Mouse (Mus musculus) CH12.LX (cell line): Measurements from ENCODE around the gene Etv2. TPM values are rescaled to one million over a fixed set of nuclear protein-coding genes. Genes with fewer than 3 reads are reported as not detected.

ENCODE experiments used
- DNase-seq: peaks from one replicate; pipeline ENCODE4 v3.0.0-alpha.2; 2013; ENCODE audit errors: extremely low read depth
- H3K27ac ChIP-seq: 2 replicates; pipeline ENCODE4 v1.5.1; 2012; ENCODE audit warnings: low read depth, mild to moderate bottlenecking, control low read depth, moderate library complexity; ENCODE audit not compliant: insufficient read depth
- H3K27me3 ChIP-seq: replicated peaks from 2 replicates; pipeline ENCODE3; 2012; ENCODE audit warnings: inconsistent platforms
- H3K36me3 ChIP-seq, 2 experiments: replicated peaks in 1 of 2; 2 replicates each; pipeline versions ENCODE3 to v1.6.1; 2012; ENCODE audit warnings: inconsistent platforms in 1 of 2, low read length in 1 of 2, mild to moderate bottlenecking in 1 of 2, mixed read lengths in 1 of 2, moderate library complexity in 1 of 2; ENCODE audit not compliant: control insufficient read depth in 1 of 2, insufficient read depth in 1 of 2
- H3K4me1 ChIP-seq, 2 experiments: 2 replicates each; pipeline ENCODE4 v1.6.1; 2012; ENCODE audit warnings: inconsistent platforms in 1 of 2, moderate library complexity in 1 of 2; ENCODE audit not compliant: insufficient read depth in 2 of 2, control insufficient read depth in 1 of 2
- H3K4me2 ChIP-seq: 2 replicates; pipeline ENCODE4 v1.6.1; 2012; ENCODE audit warnings: low read depth, mild to moderate bottlenecking, control low read depth; ENCODE audit not compliant: poor library complexity, insufficient read depth, severe bottlenecking
- H3K4me3 ChIP-seq, 3 experiments: fragments of 150-350 bp in 1 of 3; sonication (generic) in 1 of 3; replicated peaks in 1 of 3; 2 replicates each; pipeline versions ENCODE3 to v1.5.1; 2011 to 2012; ENCODE audit warnings: low read depth in 2 of 3, low read length in 2 of 3, mild to moderate bottlenecking in 2 of 3, moderate library complexity in 2 of 3, control low read depth in 1 of 3, improper control_type of control experiment in 1 of 3, inconsistent platforms in 1 of 3, mixed read lengths in 1 of 3; ENCODE audit not compliant: poor library complexity in 1 of 3
- H3K79me2 ChIP-seq: replicated peaks from 2 replicates; pipeline ENCODE4 v1.6.1; 2012; ENCODE audit warnings: mild to moderate bottlenecking, moderate library complexity; ENCODE audit not compliant: control insufficient read depth, poor library complexity, insufficient read depth, severe bottlenecking; ENCODE audit errors: extremely low read depth
- H3K9ac ChIP-seq: 2 replicates; pipeline ENCODE4 v1.6.1; 2012; ENCODE audit warnings: low read depth, mild to moderate bottlenecking, control low read depth, moderate library complexity; ENCODE audit not compliant: insufficient read depth
- H3K9me3 ChIP-seq: replicated peaks from 2 replicates; pipeline ENCODE3; 2012; ENCODE audit warnings: low read length, inconsistent platforms, mixed read lengths
- BHLHE40 ChIP-seq: IDR thresholded peaks from 2 replicates; pipeline ENCODE4 v1.6.1; 2011; ENCODE audit warnings: mild to moderate bottlenecking, low read depth, low read length, improper control_type of control experiment
- CHD1 ChIP-seq: IDR thresholded peaks from 2 replicates; pipeline ENCODE4 v1.6.1; 2012; ENCODE audit warnings: low read depth, low read length, improper control_type of control experiment, inconsistent platforms
- CHD2 ChIP-seq: IDR thresholded peaks from 2 replicates; pipeline ENCODE4 v1.6.1; 2011; ENCODE audit warnings: low read length, improper control_type of control experiment
- CTCF ChIP-seq, 2 experiments: IDR thresholded peaks in 1 of 2; conservative IDR thresholded peaks in 1 of 2; 2 replicates each; pipeline ENCODE4 v1.5.1; 2011 to 2012; ENCODE audit warnings: low read depth in 2 of 2, low read length in 2 of 2, improper control_type of control experiment in 1 of 2, inconsistent platforms in 1 of 2, mild to moderate bottlenecking in 1 of 2, moderate library complexity in 1 of 2
- E2F4 ChIP-seq: IDR thresholded peaks from 2 replicates; pipeline ENCODE4 v1.6.1; 2011; ENCODE audit warnings: low read depth, low read length, improper control_type of control experiment; ENCODE audit not compliant: insufficient replicate concordance
- ELF1 ChIP-seq: IDR thresholded peaks from 2 replicates; pipeline ENCODE4 v1.6.1; 2014; ENCODE audit warnings: low read depth, mild to moderate bottlenecking, inconsistent platforms, low read length, improper control_type of control experiment
- EP300 ChIP-seq: IDR thresholded peaks from 2 replicates; pipeline ENCODE4 v1.6.1; 2011; ENCODE audit warnings: low read length, improper control_type of control experiment
- GABPA ChIP-seq: IDR thresholded peaks from 2 replicates; pipeline ENCODE4 v1.6.1; 2012; ENCODE audit warnings: low read depth, low read length, improper control_type of control experiment, inconsistent platforms; ENCODE audit not compliant: insufficient replicate concordance
- IRF4 ChIP-seq: IDR thresholded peaks from 2 replicates; pipeline ENCODE4 v1.6.1; 2014; ENCODE audit warnings: low read depth, mild to moderate bottlenecking, inconsistent platforms, low read length, improper control_type of control experiment
- JUN ChIP-seq: IDR thresholded peaks from 2 replicates; pipeline ENCODE4 v1.6.1; 2011; ENCODE audit warnings: low read depth, mild to moderate bottlenecking, low read length, improper control_type of control experiment, moderate library complexity; ENCODE audit not compliant: insufficient read depth
- JUND ChIP-seq: conservative IDR thresholded peaks from 2 replicates; pipeline ENCODE4 v1.6.1; 2011; ENCODE audit warnings: low read depth, low read length, improper control_type of control experiment
- KAT2A ChIP-seq: IDR thresholded peaks from 2 replicates; pipeline ENCODE4 v1.6.1; 2012; ENCODE audit warnings: low read length, improper control_type of control experiment, inconsistent platforms; ENCODE audit not compliant: insufficient replicate concordance
- MAX ChIP-seq: IDR thresholded peaks from 2 replicates; pipeline ENCODE4 v1.6.1; 2011; ENCODE audit warnings: low read length, improper control_type of control experiment
- MAZ ChIP-seq: IDR thresholded peaks from 2 replicates; pipeline ENCODE4 v1.6.1; 2012; ENCODE audit warnings: low read depth, mild to moderate bottlenecking, inconsistent platforms, low read length, improper control_type of control experiment, moderate library complexity
- MEF2A ChIP-seq: IDR thresholded peaks from 2 replicates; pipeline ENCODE4 v1.6.1; 2014; ENCODE audit warnings: low read depth, mild to moderate bottlenecking, inconsistent platforms, low read length, improper control_type of control experiment, borderline replicate concordance
- MXI1 ChIP-seq: IDR thresholded peaks from 2 replicates; pipeline ENCODE4 v1.6.1; 2011; ENCODE audit warnings: mild to moderate bottlenecking, low read depth, low read length, improper control_type of control experiment
- MYC ChIP-seq: IDR thresholded peaks from 2 replicates; pipeline ENCODE4 v1.6.1; 2011; ENCODE audit warnings: low read depth, mild to moderate bottlenecking, improper control_type of control experiment, low read length
- NELFE ChIP-seq: IDR thresholded peaks from 2 replicates; pipeline ENCODE4 v1.6.1; 2011; ENCODE audit warnings: low read depth, low read length, improper control_type of control experiment
- NRF1 ChIP-seq: IDR thresholded peaks from 2 replicates; pipeline ENCODE4 v1.6.1; 2014; ENCODE audit warnings: low read depth, mild to moderate bottlenecking, inconsistent platforms, low read length, improper control_type of control experiment, moderate library complexity
- PAX5 ChIP-seq: IDR thresholded peaks from 2 replicates; pipeline ENCODE4 v1.6.1; 2012; ENCODE audit warnings: low read length, inconsistent platforms, mixed read lengths
- POLR2AphosphoS2 ChIP-seq: IDR thresholded peaks from 2 replicates; pipeline ENCODE4 v1.6.1; 2011; ENCODE audit warnings: low read depth, low read length, improper control_type of control experiment
- RAD21 ChIP-seq: IDR thresholded peaks from 2 replicates; pipeline ENCODE4 v1.6.1; 2011; ENCODE audit warnings: low read depth, mild to moderate bottlenecking, low read length, improper control_type of control experiment, moderate library complexity
- SIN3A ChIP-seq: IDR thresholded peaks from 2 replicates; pipeline ENCODE4 v1.6.1; 2012; ENCODE audit warnings: low read length, improper control_type of control experiment, inconsistent platforms
- SMC3 ChIP-seq: IDR thresholded peaks from 2 replicates; pipeline ENCODE4 v1.6.1; 2011; ENCODE audit warnings: low read depth, low read length, improper control_type of control experiment
- TCF12 ChIP-seq: IDR thresholded peaks from 2 replicates; pipeline ENCODE4 v1.6.1; 2014; ENCODE audit warnings: low read depth, mild to moderate bottlenecking, inconsistent platforms, low read length, improper control_type of control experiment
- UBTF ChIP-seq: IDR thresholded peaks from 2 replicates; pipeline ENCODE4 v1.6.1; 2012; ENCODE audit warnings: low read depth, mild to moderate bottlenecking, inconsistent platforms, low read length, improper control_type of control experiment, moderate library complexity
- ZC3H11A ChIP-seq: IDR thresholded peaks from 2 replicates; pipeline ENCODE4 v1.6.1; 2012; ENCODE audit warnings: low read depth, mild to moderate bottlenecking, inconsistent platforms, low read length, improper control_type of control experiment
- ZKSCAN1 ChIP-seq: IDR thresholded peaks from 2 replicates; pipeline ENCODE4 v1.6.1; 2012; ENCODE audit warnings: low read depth, inconsistent platforms, low read length, improper control_type of control experiment, borderline replicate concordance
- ZMIZ1 ChIP-seq: IDR thresholded peaks from 2 replicates; pipeline ENCODE4 v1.6.1; 2012; ENCODE audit warnings: low read depth, mild to moderate bottlenecking, inconsistent platforms, low read length, improper control_type of control experiment
- ZNF384 ChIP-seq: IDR thresholded peaks from 2 replicates; pipeline ENCODE4 v1.6.1; 2012; ENCODE audit warnings: low read depth, low read length, improper control_type of control experiment, inconsistent platforms
- dilution Hi-C: fragments of 300-500 bp; cut with MboI; formaldehyde crosslinking; loops from 2 replicates; pipeline ENCODE4 v1.14.3; 2020; ENCODE audit warnings: low sequenced_read_pairs; ENCODE audit not compliant: extremely low pct_unique_long_range_greater_than_20kb, extremely low pct_ligation_motif_present
- in situ Hi-C: fragments of 300-500 bp; cut with MboI; formaldehyde crosslinking; loops from 3 replicates; pipeline ENCODE4 v1.14.3; 2019; ENCODE audit warnings: low sequenced_read_pairs, low pct_ligation_motif_present, low pct_unique_long_range_greater_than_20kb, mixed read lengths
- polyA plus RNA-seq: library from polyadenylated mRNA; unstranded; fragments of >175 nt; gene quantifications from 2 replicates; pipeline ENCODE4 v1.2.1, GENCODE M21; 2012; ENCODE audit warnings: low read depth; ENCODE audit not compliant: insufficient read length
- total RNA-seq, 2 experiments: library from RNA; depleted of rRNA; stranded (reverse); fragments of 300-350 nt in 1 of 2; fragments of >200 nt in 1 of 2; gene quantifications; 2 replicates each; pipeline ENCODE4 v1.2.3; 2012 to 2014

Etv2 gene
- total and polyA plus RNA-seq, 3 experiments: not detected

- in situ Hi-C loops: loop anchor here (5.0 kb wide), 1 partner anchor 51 kb away; the partner anchor contains the start of gene Lin37
- Histone ChIP-seq H3K4me2 (no peak overlapping the region), H3K4me1 (peaks cover 18 to 32% of the 10 kb centered on the region in 2 experiments), H3K4me3 (no peak overlapping the region), H3K9ac (no peak overlapping the region), H3K79me2 (peaks cover 3% of the 10 kb centered on the region), H3K27ac (no peak overlapping the region), H3K27me3 (no peaks in the 10 kb centered on the region), H3K36me3 (peaks cover 0 to 20% of the 10 kb centered on the region in 2 experiments), H3K9me3 (no peaks in the 10 kb centered on the region)
- no peak for TF ChIP-seq PAX5
- no peak for TF ChIP-seq JUN
- TF ChIP-seq ZKSCAN1: no peak
- no peak for TF ChIP-seq RAD21
- TF ChIP-seq MAX: no peak
- TF ChIP-seq POLR2AphosphoS2: no peak
- TF ChIP-seq MAZ: no peak
- TF ChIP-seq ZNF384: no peak
- dilution Hi-C loops: no loop called here
- DNase-seq: no peak
These were observed 27.2 kb downstream of the Etv2 start for GRCm38 (mm10) chr7:30608476-30608875.

GRCm38 (mm10) chr7:30607706-30608309 lies 27.8 kb downstream of the Etv2 start:
- Histone ChIP-seq H3K27me3 (no peaks in the 10 kb centered on the region), H3K4me3 (no peak overlapping the region), H3K79me2 (peaks cover 3% of the 10 kb centered on the region), H3K9ac (no peak overlapping the region), H3K4me2 (no peak overlapping the region), H3K27ac (no peak overlapping the region), H3K4me1 (peaks cover 23 to 29% of the 10 kb centered on the region in 2 experiments), H3K9me3 (no peaks in the 10 kb centered on the region), H3K36me3 (peaks cover 0 to 26% of the 10 kb centered on the region in 2 experiments)
- dilution Hi-C loops (no loop called here), in situ Hi-C loops (loop anchor here (5.0 kb wide), 1 partner anchor 51 kb away; the partner anchor contains the start of gene Lin37)
- peak; percentile 85 for DNase-seq
- TF ChIP-seq MYC (peak; percentile 75; the same call in 1 of the 2 replicates), E2F4 (no peak), BHLHE40 (0 out of 2 replicates have a peak, but pooled peaks have one; percentile 33), NRF1 (0 out of 2 replicates have a peak, but pooled peaks have one; percentile 23), CHD1 (no peak), KAT2A (no peak), ELF1 (peak; percentile 45), EP300 (0 out of 2 replicates have a peak, but pooled peaks have one; percentile 9), RAD21 (peak; percentile 96), TCF12 (0 out of 2 replicates have a peak, but pooled peaks have one; percentile 31), UBTF (no peak), SIN3A (peak; percentile 75), MAX (peak; percentile 56; the same call in 1 of the 2 replicates), GABPA (no peak), IRF4 (peak; percentile 63; the same call in 1 of the 2 replicates), ZC3H11A (peak; percentile 91), ZNF384 (no peak), CHD2 (peak; percentile 80), JUND (peak; percentile 35; the same call in 1 of the 2 replicates), MAZ (peak; percentile 99), NELFE (peak; percentile 63; the same call in 1 of the 2 replicates), JUN (no peak), SMC3 (peak; percentile 97), MXI1 (0 out of 2 replicates have a peak, but pooled peaks have one; percentile 30), ZMIZ1 (no peak), CTCF (conservative IDR thresholded peaks at IDR 0.05 in 1 of 2, IDR thresholded peaks at IDR 0.05 in 1 of 2; ENCODE audit: low read depth in 2 of 2, low read length in 2 of 2) (peak; percentile 68 to 95), MEF2A (peak; percentile 51; the same call in 1 of the 2 replicates)
